In the genomic region with DNA sequence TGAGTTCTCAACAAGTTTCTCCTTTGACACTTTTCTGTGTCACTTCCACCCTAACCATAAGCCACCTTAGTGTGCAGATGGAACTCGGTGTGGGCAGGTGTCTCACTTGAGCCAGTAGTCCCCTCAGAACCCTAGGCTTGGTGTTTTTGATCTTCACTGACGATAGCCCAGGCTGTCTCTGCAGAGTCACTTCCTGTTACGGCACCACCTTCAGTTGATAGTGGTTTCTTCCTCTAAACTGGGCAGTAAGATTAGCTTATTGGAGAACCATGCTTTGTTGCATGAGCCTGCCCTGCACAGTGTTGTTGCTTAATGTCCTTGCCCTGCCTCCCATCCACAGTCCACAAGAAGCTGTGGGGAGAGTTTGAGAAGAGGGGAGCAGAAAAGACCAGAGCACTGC, we compare ENCODE assay signal across 13 mouse cellular contexts. TPM values are rescaled to one million over a fixed set of nuclear protein-coding genes. Genes with fewer than 3 reads are reported as not detected.
DNase-seq lines count a peak whose midpoint lies in the region; ATAC-seq and TF ChIP-seq lines count a peak whose summit lies in the region.
"Had no signal": no experiment of that assay in that cellular context is flagged by ENCODE, and none has a peak within 500 bp of the region (broad histone marks: within the 10 kb centered on the region; RNA-seq: fewer than 3 reads in every experiment).

No protein-coding gene starts in this region.

- no peak for TF ChIP-seq CTCF in bone marrow, adult 2 months (IDR thresholded peaks at IDR 0.05; ENCODE audit: control insufficient read depth, insufficient read depth, low read length)
- no peak for TF ChIP-seq CTCF in liver, embryonic 14.5 days (IDR thresholded peaks at IDR 0.05; ENCODE audit: low read depth)

- H3K9ac ChIP-seq in liver, embryonic 14.5 days (replicated peaks): no peak overlapping the region
- H3K9ac ChIP-seq: midbrain, embryonic 13.5 days had no signal

- WGBS in bone marrow, adult 2 months: 2% methylated on average over 3 of the region's 3 CpGs
- 9% methylated on average over 3 of the region's 3 CpGs for WGBS in liver, embryonic 14.5 days (ENCODE audit: insufficient replicate concordance)

- TF ChIP-seq POLR2A in bone marrow, adult 2 months (IDR thresholded peaks at IDR 0.05; ENCODE audit: borderline replicate concordance, control insufficient read depth, low read depth, low read length): no peak

- peak overlapping the region; percentile 15 for H3K4me2 ChIP-seq in liver, embryonic 14.5 days (ENCODE audit: low read depth)
- H3K4me2 ChIP-seq: midbrain, embryonic 13.5 days had no signal

- H3K27ac ChIP-seq in bone marrow, adult 2 months (ENCODE audit: control insufficient read depth, insufficient read depth, low read depth, low read length, poor library complexity): peak overlapping the region; percentile 47; the same call in 1 of the 2 replicates
- no peak overlapping the region for H3K27ac ChIP-seq in liver, embryonic 14.5 days
- H3K27ac ChIP-seq: kidney, postnatal 0 days; limb, embryonic 10.5 days; midbrain, embryonic 13.5 days had no signal

- peak; percentile 43 for DNase-seq in lung, postnatal 25 days (ENCODE audit: low spot score)
- no peak for DNase-seq in lung, postnatal 10 days
- DNase-seq in liver, embryonic 14.5 days (ENCODE audit: low read depth in 3 of 3, low spot score in 3 of 3): peak in 2 of 3 experiments; percentile 15 to 20
- peak; percentile 36 to 44 for DNase-seq in spleen, postnatal 36 days (ENCODE audit: low spot score in 2 of 2)
- DNase-seq in cerebellum, postnatal 10 days: no peak
- DNase-seq in layer of hippocampus, adult 11-12 months (ENCODE audit: low spot score): no peak
- DNase-seq in kidney, postnatal 14 days: no peak
- DNase-seq: cerebellum, adult 8-10 months; heart, postnatal 14 days had no signal

- no peaks in the 10 kb centered on the region for H3K27me3 ChIP-seq in liver, embryonic 14.5 days (ENCODE audit: control insufficient read depth, insufficient read depth, low read length)
- H3K27me3 ChIP-seq: midbrain, embryonic 13.5 days had no signal

- H3K9me3 ChIP-seq in liver, embryonic 14.5 days (ENCODE audit: control insufficient read depth, low read length): no peaks in the 10 kb centered on the region
- H3K9me3 ChIP-seq: limb, embryonic 10.5 days; midbrain, embryonic 13.5 days had no signal

- TF ChIP-seq EP300 in liver, embryonic 14.5 days (IDR thresholded peaks at IDR 0.05; ENCODE audit: low read depth): no peak

- no peak overlapping the region for H3K4me3 ChIP-seq in bone marrow, adult 2 months (replicated peaks; ENCODE audit: control insufficient read depth, low read depth, low read length)
- H3K4me3 ChIP-seq in liver, embryonic 14.5 days (ENCODE audit: insufficient read depth in 1 of 2, low read depth in 2 of 2, low read length in 2 of 2): no peak overlapping the region
- H3K4me3 ChIP-seq: limb, embryonic 10.5 days; midbrain, embryonic 13.5 days had no signal

- no peaks in the 10 kb centered on the region for H3K36me3 ChIP-seq in liver, embryonic 14.5 days (replicated peaks; ENCODE audit: control insufficient read depth, insufficient read depth, low read depth)
- H3K36me3 ChIP-seq: limb, embryonic 10.5 days; midbrain, embryonic 13.5 days had no signal

- ATAC-seq in liver, embryonic 14.5 days (ENCODE audit: insufficient read depth): peak; percentile 64
- ATAC-seq: midbrain, embryonic 13.5 days had no signal

- peaks cover 7% of the 10 kb centered on the region; the same call in 1 of the 2 replicates for H3K4me1 ChIP-seq in bone marrow, adult 2 months (ENCODE audit: control insufficient read depth, insufficient read depth, low read length)
- peaks cover 2 to 30% of the 10 kb centered on the region in 2 experiments; a peak in 3 of 4 replicates for H3K4me1 ChIP-seq in liver, embryonic 14.5 days (replicated peaks; ENCODE audit: control insufficient read depth in 2 of 2, insufficient read depth in 2 of 2, low read length in 1 of 2)
- H3K4me1 ChIP-seq: midbrain, embryonic 13.5 days had no signal

RNA-seq across cellular contexts. Expression of gene Stim2, which starts 47.2 kb away (rescaled TPM):
- polyA plus RNA-seq in bone marrow, adult 2 months (2011; ENCODE audit: insufficient read depth, insufficient read length, low replicate concordance, missing spikeins): 9.6 and 19.1 TPM in 2 replicates
- 2.0 and 2.2 TPM in 2 replicates for polyA plus RNA-seq in liver, embryonic 14.5 days (2012; rRNA removed)
- 4.2 and 4.4 TPM in 2 replicates for polyA plus RNA-seq in liver, embryonic 14.5 days (2014; fragmentation: Nextera tagmentation; extraction: Ambion mirVana)

Comparison
In these comparisons a context has a peak if more than half of its experiments do, and no peak if none do; other contexts are left out.
1. DNase-seq: peak in lung, postnatal 25 days (single experiment), liver, embryonic 14.5 days (2 of 3) and spleen, postnatal 36 days (2 of 2); none in lung, postnatal 10 days (single experiment), cerebellum, postnatal 10 days (0 of 2), layer of hippocampus, adult 11-12 months (single experiment) and kidney, postnatal 14 days (single experiment).